Mouse (Mus musculus) heart, postnatal 4 days (tissue): ENCODE measurements at regions not wholly inside any gene's neighbourhood (a gene's known extent, or its start where the extent isn't known, plus 50 kb on each side); places are given as distances from the start of the nearest gene placed in this dataset.
"Not testable (repeated sequence)": the region's sequence is repeated elsewhere in the genome, so short reads cannot be mapped to it uniquely, and the experiment has no call there.

Source experiments
- DNase-seq: peaks from one replicate; pipeline ENCODE4 v3.0.0; 2021

DNA sequence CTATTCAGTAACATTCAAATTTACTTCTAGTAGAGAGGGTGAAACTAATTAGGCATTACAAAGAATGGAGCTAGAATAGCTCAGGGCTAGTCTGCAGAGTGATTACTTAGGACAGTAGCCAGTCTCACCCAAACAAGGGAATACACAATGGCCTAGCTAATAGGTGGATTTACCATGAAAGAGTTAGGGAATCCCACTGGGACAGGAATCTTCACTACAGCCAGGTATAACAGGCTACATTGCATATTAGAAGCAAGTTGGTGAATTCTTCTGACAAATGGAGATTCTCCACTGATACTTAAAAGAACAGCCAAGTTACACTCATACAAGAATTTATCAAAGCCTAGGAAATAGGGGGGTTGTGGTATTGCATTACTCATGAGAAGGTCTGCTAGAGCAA lies 670.2 kb upstream of the Chrm3 start:
- DNase-seq, result not testable (repeated sequence)

DNA sequence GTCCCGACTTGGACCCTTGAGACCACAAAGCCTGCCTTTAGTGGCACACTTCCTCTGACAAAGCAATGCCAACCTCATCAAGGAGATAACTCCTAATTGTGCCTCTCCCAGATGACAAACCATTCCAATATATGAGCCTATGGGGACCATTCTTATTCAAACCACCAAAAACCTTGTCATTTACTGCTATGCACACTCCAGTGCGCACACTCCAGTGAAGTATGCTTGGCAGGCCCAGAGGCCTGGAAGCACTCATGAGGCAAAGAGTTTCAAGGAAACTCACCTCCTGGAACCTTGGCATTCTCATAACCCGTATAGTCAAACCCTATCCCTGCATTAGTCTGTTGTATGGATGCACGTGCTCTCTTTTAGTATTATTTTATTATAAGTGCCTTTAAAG lies 669.7 kb upstream of the Chrm3 start:
- DNase-seq, result no peak

DNA sequence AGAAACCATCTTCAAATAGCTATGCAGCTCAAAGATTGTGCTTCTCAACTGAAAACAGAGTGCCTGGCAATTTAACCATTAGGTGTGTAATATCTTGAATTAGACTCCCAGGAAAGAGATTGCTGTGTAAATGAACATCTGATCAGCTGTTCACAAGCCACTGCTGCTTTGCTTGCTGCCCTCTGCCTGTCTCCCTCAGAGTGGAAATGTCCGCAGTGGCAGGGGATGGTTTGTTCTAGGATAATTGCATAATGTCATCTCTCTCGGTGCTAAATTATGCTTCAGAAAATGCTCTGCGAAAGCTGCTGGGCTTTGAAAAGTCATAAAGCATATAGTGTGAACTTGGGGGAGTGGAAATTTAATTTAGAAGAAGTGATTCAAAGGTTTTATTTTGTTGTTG lies 665.3 kb upstream of the Chrm3 start:
- DNase-seq, result no peak

DNA sequence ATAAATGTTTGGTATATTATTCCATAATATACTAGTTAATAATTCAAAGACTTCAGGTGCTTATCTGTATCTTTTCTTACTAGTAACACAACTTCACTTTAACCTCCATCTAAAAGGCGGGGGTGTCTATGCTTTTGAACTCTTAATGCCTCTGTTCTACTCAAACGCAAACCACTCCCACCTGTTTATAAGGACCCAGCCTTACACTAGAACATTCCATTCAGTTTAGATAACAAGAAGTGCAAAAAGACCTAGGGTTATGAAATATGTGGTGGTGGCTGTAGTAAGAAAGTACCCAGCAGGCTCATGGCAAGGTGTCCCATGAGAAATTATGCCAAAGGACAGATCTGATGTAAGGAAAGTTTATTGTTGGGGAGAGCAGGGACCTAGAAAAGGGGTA lies 663.8 kb upstream of the Chrm3 start:
- no peak for DNase-seq

DNA sequence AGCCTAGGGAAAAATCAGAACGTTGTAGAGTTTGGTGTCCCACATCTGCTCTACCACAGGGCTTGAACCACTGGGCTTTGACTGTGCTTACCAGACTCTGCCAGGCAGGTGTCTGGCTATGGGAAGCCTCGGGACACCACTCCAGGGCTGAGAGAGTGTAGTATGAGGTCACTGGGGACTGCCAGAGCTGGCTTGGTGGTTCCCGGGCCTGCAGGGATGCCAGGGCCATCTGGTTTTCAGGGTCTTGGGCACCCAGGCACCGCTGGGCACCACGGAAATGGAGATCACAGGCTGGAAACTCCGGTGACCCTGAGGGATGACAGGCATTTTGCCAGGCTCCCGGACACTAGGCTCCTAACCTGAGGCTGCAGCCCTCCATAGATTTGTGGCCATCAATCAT lies 656.9 kb upstream of the Chrm3 start:
- no peak for DNase-seq

DNA sequence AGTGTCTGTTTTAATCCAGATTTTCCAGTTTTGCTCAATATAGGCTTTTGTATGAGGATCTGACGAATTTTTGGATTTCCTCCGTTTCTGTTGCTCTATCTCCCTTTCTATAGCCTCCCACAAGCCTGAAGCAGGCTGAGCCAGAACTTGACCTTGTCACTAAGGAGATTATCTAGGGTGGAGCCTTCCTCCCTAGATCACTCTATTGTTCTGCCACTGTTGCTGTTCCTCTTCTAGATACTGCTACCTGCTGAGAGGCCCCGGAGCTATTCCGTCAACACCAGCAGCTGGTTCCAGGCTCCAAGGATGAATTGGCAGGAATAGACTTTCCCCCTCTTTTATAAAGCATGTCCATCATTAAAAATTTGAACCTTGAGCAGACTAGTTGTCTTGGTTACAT lies 644.7 kb upstream of the Chrm3 start:
- DNase-seq, result no peak

DNA sequence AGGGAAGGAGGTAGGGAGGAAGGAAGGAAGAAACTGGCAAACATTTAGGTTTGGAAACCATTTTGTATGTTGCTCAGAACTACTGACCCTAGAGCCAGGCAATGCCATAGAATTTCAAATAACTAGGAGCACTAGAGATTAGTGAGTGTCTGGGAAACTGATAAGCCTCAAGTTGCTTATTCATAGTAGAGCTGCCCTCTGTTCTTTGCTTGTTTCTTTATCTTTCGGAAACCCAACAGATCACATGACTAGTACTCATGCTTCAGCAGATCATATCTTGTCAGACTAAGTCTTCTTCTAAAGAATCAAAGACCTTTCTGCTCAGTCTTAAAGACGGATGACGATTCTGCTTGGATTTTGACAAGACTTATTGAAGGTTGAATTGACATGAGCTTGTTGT lies 630.5 kb upstream of the Chrm3 start:
- DNase-seq, result no peak

DNA sequence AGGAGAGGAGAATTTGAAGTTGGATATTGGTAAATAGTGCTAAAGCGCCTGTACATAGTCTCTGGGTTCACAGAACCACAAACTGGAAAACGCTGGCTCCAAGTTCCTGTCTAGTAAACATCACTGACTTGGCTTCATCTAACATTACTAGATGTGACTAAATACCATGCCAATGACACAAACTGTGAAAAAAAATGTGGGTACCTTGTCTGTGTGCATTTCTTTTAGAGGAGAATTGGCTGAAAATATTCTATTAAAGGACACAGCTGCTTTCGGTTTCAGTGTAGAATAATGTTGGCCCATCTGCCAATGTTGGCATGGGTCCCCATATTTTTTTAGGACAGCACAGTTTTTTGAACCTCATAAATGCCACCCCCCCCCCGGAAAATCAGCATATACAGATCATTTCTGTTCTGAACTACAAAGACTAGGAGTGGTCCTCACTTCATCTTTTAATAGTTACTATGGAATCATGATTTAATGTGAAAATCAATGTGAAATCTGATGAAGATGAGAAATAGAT lies 629.9 kb upstream of the Chrm3 start:
- no peak for DNase-seq

DNA sequence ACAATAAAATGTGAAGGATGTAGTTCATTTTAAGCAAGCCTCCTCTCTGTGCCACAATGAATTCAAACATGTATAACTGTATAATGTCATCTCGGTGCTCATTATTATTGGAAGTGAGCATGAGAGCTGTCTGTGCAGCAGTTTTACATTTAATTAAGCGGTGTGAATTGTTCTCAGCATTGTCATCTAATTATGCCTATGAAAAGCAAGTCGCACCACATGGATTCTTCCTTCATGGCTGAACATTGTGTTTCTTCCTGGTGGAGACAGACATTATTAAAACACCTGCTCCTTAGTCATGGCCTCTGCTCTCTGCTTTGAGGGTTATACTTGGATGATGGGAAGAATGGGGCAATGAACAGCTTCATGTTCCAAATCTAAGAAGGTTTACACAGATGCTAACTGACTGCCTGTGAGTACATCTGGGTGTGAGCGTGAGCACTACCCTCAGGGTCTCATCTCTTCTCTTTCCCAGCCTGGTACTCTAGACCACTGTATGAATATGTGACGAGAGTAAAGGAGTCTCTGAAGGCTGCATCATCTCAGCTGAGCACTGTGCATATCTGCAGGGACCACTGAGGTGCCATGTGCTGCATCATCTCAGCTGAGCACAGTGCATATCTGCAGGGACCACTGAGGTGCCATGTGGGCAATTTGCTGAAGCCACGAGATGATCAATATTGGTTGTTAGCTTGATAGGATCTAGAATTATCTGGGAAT lies 628.6 kb upstream of the Chrm3 start:
- no peak for DNase-seq

DNA sequence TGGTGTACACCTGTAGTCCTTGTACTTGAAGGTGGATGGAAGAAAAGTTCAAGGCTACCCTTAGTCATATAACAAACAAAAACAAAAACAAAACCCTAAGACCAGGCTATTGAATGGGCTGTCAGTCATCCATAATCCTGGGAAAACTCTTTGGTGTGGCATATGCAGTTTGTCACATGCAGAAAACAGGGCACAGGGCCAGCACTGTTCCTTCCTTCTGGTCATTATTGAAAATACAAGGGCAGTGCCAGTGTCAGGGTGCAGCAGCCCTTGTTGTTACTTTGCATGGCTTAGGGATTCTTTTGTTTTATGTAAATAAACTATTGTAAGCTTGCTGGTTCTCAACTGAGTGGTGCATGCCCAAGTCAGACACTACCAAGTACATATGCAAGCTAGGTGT lies 623.1 kb upstream of the Chrm3 start:
- no peak for DNase-seq

DNA sequence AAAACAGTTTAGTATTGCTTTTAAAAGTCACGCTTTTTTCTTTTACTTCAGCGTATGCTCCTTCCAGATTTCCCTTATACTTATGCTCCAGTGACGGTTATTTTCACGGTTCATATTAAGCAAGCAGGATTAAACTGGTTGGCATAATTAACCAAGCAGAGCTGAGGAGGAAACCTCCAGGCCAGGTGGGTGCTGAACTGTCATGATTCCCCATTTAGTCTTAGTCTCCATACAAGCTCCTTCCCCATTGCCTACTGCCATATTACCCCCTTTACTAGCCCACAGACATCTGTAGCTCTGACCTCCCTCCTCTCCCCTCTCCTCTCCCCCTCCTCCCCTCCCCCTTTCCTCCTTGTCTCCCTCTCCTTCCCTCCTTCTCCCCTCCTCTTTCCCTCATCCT lies 621.9 kb upstream of the Chrm3 start:
- no peak for DNase-seq

DNA sequence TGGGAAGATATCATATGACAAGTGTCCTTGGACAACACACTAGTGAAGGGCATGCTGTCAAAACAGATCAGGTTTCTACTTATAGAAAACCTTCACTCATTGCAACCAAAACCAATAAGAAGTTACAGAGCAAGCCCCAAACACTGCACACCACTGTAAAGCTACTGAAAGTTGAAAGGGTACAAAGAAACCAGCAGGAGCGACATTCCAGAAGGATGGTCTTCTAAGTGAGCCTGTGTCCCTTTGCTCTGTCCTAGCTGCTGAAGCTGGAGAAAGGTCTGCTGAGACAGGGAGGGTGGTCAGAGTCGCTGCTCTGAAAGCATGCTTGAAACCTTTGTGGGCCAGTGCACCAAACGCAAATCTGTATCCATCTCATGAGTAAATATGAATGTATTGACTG lies 611.3 kb upstream of the Chrm3 start:
- no peak for DNase-seq

DNA sequence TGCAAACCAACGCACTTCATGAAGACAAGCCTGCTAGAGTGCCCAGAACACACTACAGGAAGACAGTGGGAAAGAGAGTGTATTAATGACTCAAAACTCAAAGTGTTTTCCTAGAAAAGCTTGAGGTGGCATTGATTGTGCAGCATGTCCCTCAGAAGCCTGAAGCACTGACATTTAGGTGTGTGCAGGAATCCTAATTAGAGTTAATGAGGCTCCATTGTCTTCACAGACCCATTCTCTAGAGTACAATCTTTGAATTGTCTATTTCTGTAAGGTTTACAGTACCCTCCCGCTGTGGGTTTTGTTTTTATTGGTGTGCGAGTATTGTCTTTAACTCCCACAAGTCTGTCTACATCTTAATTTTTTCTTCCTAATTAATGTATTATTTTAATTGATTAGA lies 610.1 kb upstream of the Chrm3 start:
- DNase-seq, result no peak

DNA sequence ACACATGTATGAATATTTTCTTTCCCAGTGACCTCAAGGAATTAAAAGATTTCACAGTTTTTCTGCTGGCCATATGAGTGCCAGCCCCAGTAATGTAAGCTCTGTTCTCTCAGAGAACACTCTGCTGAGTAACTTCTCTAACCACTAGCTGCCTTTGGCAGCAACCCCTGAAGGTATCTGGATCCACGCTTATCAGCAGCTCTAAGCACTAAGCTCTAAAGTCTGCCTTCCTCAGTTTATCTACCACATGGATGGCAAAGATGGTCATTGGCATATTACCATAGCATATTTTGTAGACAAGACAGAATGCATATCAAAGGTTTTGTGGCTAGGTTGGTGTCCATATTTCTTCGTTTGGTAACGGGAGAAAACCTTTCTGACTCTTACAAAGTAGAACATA lies 592.3 kb upstream of the Chrm3 start:
- DNase-seq, result no peak

DNA sequence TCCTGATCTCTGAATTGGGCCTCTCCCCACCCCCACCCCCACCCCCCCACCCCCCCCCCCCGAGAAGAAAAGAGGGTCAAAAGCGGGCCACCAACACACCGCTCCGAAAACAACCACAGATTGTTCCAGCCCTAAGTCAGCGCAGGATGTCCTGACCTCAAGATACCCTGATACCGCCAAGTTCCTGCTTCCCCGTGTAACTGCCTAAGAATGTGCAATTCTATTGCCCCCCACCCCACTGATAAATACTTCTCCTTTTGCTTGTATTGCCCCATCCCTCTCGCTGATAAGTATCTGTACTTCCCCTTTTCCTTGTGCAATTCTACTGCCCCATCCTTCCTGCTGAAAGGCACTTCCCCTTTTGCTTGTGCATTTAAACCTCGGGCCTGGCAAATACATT lies 590.0 kb upstream of the Chrm3 start:
- not testable (repeated sequence) for DNase-seq

DNA sequence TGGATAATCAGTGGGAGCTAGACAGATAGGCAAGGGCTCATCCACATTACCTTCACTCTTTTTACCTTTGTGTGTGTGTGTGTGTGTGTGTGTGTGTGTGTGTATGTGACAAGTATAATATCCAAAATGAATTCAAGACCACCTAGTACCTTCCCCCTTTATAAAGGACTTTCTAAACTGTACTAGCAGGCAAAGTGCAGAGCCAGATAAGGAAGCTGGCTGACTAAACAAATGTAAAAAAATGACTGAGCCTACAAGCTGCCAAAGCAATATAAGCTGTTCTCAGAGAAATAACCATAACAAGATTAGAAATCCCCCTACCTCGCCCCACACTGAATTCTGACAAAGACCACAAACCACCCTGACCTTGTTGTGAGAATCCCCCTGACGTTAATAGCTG lies 586.8 kb upstream of the Chrm3 start:
- no peak for DNase-seq

DNA sequence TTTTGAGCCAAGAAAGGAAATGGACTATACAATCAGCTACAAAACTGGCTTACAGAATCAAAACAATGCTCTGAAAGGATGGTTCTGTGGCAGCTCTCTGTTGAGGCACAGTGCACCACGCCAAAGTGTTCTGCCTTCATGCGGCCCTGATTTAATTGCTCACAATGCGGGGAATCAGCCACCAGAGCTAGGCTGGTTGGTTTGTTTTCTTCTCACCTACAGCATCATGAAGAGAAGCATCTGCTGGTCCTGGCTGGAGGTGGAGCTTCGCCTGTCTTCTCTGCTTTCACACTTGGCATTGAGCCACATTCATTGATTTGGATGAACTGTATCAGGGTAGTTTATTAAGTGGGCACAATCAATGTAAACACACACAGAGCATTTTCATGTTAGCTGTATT lies 583.2 kb upstream of the Chrm3 start:
- DNase-seq, result no peak

DNA sequence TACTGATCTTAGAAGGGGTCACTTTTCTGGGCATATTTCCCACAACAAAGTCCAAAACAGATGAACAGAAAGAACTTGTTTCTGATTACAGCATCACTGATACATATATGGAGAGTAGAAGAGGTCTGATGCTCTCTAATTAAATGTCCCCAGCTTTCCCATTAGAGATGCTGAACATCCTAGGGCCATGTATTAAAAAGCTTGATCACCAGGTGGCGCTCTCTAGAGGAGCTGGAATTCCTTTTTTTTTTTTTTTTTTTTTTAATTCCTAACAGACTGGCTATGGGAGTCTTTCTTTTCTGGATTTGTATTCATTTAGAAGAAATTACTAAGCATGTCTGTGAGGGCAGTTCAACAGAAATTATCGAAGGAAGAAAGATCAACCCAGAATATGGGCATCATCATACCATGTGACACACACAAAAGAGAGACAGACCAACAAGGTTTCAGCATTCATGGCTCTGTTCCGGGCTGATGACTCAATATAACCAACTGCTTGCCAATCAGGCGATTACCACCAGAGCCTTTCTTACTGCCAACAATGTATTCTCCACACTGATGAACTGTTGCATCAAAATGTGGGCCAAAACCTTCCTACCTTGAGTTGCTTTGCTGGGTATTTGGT lies 581.5 kb upstream of the Chrm3 start:
- DNase-seq, result peak; percentile 49

DNA sequence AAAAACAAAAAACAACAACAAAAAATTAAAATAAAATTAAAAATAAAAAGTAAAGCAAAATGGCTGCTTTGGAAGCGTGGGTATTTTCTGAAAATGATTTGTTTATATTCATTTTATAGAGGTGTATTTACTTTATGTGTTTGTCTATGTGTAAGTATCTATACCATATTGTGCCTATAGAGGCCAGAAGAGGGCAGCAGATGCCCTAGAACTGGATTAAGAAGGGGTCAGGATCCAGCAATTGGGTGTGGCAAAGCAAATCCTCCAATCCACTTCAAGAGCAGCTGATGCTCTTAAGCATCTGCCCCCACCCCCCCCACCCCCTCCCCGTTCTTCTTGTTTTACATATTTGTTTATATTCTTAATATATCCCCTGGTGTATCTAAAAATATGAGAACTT lies 577.6 kb upstream of the Chrm3 start:
- no peak for DNase-seq

DNA sequence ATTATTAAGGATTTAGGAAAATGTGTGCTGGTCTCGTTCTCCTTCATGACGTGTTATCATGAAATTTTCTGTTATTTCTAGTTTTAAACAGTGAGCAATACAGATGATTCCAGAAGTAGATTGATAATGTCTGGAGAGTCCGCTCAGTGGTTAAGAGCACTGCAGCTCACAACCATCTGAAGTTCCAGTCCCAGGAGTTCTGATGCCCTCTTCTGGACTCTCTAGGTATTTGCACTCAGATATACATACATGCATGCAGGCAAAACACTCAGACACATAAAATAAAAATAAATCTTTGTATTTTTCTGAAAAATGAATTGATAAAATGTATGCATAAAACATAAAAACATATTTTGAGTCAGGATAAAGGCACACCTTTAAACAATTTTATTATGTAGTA lies 570.1 kb upstream of the Chrm3 start:
- DNase-seq, result no peak

DNA sequence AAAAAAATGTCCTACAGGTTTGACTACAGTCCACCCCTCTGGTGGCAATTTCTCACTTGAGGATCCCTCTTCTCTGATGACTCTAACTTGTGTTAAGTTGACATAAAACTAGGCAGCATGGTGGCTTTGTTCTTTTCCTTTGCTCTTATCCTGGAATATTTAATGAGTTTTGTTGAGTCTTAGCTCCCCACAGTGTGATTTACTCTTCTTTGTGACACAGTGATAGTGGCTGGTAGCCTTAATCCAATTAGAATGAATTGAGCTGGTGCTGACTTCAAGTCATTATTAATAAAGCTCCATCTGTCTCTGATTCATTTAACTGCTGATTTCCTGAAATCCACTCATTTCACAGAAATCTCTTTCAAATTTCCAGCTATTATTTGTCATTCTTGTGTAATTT lies 553.7 kb upstream of the Chrm3 start:
- DNase-seq, result no peak

DNA sequence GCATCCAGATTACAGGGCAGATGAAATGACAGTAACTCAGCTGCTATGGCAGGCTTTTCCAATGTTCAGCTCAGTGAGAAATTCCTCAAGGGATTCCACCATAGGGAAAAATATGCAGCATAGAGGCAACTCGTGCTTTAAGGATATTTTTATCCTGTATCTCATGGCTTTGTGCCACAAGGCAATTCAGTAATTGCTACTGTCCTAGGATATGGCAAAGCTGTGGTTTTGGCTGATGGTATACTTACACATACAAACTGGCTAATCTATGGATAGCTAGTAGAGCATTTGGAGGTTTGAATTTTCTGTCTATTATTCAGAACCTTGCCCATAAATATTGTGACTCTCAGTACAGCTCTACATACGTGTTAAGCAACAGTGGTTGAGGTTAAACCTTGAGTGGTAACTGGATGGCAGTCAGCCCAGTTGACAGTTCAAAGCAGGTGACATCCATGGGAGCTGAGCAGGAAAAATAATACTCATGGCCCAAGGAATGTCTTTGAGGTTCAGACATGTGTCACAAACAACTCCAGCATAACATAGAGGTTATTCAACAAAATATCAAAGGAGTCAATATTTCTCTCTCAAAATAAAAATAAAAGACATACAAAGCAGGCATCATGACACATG lies 548.6 kb upstream of the Chrm3 start:
- DNase-seq, result peak; percentile 19

DNA sequence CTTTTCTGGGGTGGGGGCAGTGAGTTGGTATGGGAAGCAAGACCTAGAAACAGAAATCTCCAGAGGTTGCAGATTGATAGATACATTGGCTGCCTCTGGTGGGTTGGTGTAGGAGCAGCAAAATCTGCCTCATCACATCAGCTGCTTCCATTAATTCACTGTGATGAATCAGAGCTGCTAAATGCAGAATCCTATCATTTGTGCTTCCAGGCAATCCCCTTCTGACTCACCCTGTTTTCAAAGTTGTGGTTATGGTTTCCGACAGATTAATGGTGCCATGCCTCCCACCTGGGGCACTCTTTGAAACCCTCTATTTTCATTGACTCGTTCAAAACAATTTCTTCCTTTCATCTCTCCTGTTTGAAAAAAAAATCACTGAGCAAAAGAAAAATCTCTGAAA lies 507.2 kb upstream of the Chrm3 start:
- DNase-seq, result no peak

DNA sequence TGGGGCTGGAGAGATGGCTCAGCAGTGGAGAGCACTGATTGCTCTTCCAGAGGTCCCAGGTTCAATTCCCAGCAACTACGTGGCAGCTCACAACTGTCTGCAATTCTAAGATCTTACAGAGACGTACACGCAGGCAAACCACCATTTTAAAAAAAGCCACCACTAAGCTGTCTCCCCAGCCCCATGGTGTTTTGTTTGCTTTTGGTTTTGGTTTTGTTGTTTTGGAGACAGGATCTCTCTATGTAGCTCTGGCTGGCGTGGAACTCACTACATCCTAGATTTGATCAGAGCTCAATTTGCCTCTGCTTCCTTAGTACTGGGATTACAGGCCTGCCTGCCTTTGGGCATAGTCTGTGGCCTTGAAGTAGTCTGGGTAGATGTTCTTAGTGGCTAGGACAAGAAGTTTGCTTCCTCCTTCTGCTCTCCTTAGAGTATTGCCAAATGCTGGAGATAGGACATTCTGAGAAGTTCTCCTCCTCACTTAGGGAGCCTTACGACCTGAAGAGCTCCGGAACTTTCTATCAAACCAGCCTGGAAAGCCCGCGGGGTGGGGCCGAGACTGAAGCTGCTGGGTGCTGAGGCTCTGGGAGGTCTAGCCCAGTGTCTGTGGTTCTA lies 495.4 kb upstream of the Chrm3 start:
- DNase-seq, result not testable (repeated sequence)
